Mouse (Mus musculus) urinary bladder, postnatal 36 days (tissue): ENCODE measurements at regions not wholly inside any gene's neighbourhood (a gene's known extent, or its start where the extent isn't known, plus 50 kb on each side); places are given as distances from the start of the nearest gene placed in this dataset.

ENCODE experiments used
- DNase-seq, 2 experiments: peaks; one replicate each; pipeline ENCODE4 v3.0.0; 2022; ENCODE audit warnings: low spot score in 2 of 2, mixed read lengths in 1 of 2

DNA sequence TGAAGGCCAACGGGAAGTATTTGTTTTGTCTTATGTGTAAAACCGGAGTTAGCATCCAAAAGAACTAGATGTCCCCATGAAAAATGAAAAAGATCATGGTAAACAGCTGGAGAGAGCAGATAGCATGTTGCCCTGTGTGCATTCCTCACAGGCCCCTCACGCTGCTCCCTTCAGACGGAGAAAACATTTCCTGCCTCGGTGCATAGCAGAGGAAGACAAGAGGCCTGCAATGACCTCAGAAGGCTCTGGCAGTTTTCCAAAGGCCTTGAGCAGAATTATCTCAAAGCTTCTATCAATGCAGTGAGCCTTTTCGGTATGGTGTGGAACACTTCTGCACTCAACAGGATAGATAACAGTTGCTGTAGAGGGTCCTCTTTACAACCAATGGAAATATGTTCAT lies 101.3 kb upstream of the Ccn2 start:
- peak in 1 of 2 experiments; percentile 10 for DNase-seq

DNA sequence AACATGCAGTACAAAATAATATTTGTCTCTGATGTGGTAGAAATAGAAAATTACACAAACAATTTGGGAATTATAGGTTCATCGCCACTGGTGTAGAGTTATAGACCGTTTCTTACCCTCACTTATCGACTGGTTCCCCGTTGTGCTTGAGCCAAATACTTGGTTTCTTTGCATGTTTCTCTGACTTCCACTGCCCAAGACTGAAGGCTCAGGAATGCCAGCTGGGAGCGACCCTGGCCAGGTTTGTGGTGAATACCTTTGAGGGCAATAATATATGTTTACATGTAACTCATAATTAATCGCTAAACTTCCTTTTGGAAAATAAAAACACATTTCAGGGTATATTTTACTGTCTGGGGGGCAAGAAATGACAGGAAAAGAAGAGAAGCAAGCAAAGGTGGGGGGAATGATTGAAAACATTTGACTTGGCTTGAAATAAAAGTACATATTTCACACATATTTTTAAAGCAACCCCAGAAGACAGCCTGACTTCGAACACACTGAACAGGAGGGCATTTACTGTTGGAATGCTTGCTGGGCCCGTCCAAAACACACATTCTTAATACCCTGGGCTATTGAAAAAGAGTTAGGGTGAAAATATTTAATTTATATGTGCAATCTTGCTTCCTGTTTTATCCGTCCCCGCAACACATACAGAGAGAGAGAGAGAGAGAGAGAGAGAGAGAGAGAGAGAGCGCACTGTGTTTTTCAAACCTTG lies 75.3 kb upstream of the Ccn2 start:
- no peak for DNase-seq

DNA sequence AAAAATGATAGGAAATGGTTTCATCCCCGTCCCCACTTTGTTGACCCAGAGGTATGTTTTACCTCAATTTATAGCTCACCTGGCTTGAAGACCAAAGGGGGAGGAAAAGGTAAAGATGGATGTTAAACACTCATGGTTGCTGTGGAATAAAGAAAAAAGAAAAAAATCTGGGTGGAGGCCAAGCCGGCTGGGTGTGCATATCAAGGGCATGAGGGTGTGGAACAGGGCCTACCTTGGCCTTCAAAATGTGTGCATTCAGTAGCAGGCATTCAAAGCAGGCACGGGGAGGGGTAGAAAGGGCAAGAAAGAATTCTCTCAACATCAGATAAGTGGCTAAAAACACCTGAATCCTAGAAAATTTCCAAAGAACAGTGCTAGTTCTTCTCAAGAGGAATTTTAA lies 74.7 kb upstream of the Ccn2 start:
- no peak for DNase-seq

DNA sequence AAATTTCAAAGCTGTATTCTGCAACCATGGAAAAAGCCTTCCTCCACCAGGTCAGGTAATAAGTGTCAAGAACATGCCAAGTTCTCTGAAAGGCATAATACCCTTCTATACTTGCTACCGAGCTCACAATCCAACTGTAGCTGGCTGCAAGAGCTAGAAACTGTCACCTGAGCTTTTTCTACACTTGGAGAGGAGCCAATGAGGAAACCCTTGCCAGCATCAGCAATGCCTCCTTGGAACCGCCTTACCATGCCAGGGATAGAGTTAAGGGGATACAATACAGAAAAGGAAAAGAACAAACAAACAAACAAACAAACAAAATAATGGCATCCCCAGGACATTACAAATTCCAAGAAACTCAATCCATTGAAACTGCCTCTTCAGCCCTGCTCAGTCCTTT lies 62.5 kb upstream of the Ccn2 start:
- DNase-seq, result no peak

DNA sequence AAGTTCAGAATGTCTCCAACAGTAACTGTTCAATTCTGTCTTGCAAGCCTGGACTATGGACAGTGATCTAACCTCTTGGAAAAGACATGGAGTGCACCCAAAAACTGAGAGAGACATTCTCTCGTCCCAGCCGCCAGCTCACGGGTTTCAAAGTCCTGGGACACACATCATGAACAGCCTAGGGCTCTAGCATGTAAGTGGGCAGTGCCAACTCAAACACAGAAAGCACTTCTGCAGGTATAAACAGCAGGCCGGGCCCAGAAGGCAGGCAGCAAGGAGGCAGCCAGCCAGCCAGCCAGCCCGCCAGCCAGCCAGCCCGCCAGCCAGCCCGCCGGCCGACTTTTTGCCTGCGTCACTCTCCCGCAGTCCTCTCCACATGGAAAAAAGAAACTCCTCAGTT lies 60.3 kb upstream of the Ccn2 start:
- DNase-seq, result no peak

DNA sequence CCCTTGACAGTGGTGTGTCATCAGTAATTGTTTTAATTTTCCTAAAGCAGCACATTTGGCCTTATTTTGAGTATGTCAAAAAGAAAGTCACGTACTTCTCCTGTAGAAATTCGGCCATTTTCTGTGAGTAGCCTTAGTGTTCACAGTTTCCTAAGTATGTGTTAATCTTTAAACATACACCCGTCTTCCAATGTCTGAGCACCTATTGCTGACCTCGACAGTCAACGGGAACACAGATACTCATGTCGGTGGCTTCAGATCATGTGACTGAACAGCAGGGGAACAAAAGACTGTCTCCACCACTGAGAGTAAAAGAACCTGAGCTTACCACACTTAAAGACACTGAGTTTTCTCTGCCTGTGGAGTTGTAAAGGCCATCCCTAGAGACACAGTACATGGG lies 59.8 kb upstream of the Ccn2 start:
- no peak for DNase-seq

DNA sequence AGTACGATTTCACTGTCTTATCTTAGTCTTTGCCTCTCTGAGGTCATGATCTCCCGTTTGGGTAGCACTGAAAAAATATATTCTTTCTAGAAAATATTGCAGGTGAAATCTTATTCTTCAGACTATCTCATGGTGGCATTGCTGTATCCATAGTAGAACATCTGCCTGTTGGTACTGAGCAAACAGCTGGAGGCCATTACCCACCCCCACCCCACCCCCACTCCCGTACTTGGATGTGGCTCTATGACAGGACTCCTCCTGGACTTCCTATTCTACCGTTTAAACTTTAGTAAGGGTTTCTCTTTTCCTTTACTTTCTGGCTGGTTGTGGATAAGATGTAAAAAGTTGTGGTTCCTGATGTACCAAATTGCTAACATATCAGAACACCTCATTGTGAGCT lies 53.3 kb upstream of the Ccn2 start:
- DNase-seq, result no peak
